Mouse (Mus musculus) forebrain, embryonic 11.5 days (tissue): Measurements from ENCODE around the gene Cmtm8. TPM values are rescaled to one million over a fixed set of nuclear protein-coding genes. Genes with fewer than 3 reads are reported as not detected.
A peak's percentile ranks its signal among the peaks of the same experiment; 100 is the strongest.

Experiments
- ATAC-seq: fragments of 200-750 bp; cut with Nextera tagmentation; replicated peaks from 2 replicates; pipeline ENCODE4 v1.8.0; 2017; ENCODE audit warnings: moderate TSS enrichment; ENCODE audit not compliant: low FRiP score
- DNase-seq: peaks from one replicate; pipeline ENCODE4 v3.0.0-alpha.2; 2017; ENCODE audit warnings: low spot score
- H3K27ac ChIP-seq: fragments of 300-500 bp; sonication (generic); 2 replicates; pipeline ENCODE4 v1.5.1; 2014; ENCODE audit warnings: low read depth, low read length
- H3K27me3 ChIP-seq: fragments of 300-500 bp; sonication (generic); 2 replicates; pipeline ENCODE4 v1.6.1; 2014; ENCODE audit warnings: mild to moderate bottlenecking, low read length, mixed read lengths; ENCODE audit not compliant: control insufficient read depth, insufficient read depth
- H3K36me3 ChIP-seq: fragments of 300-500 bp; sonication (generic); 2 replicates; pipeline ENCODE4 v1.6.1; 2014; ENCODE audit warnings: mild to moderate bottlenecking, low read length, moderate library complexity, mixed read lengths; ENCODE audit not compliant: control insufficient read depth, insufficient read depth
- H3K4me1 ChIP-seq: fragments of 300-500 bp; sonication (generic); replicated peaks from 2 replicates; pipeline ENCODE4 v1.6.1; 2014; ENCODE audit warnings: low read length, mixed read lengths; ENCODE audit not compliant: control insufficient read depth, insufficient read depth
- H3K4me2 ChIP-seq: fragments of 300-500 bp; sonication (generic); 2 replicates; pipeline ENCODE4 v1.6.1; 2014; ENCODE audit warnings: low read depth, mild to moderate bottlenecking, low read length, moderate library complexity, mixed read lengths; ENCODE audit not compliant: severe bottlenecking
- H3K4me3 ChIP-seq: fragments of 300-500 bp; sonication (generic); 2 replicates; pipeline ENCODE4 v1.5.1; 2014; ENCODE audit warnings: low read depth, low read length
- H3K9ac ChIP-seq: fragments of 300-500 bp; sonication (generic); 2 replicates; pipeline ENCODE4 v1.6.1; 2014; ENCODE audit warnings: low read length
- H3K9me3 ChIP-seq: fragments of 300-500 bp; sonication (generic); 2 replicates; pipeline ENCODE4 v1.6.1; 2016; ENCODE audit warnings: low read length, mixed read lengths; ENCODE audit not compliant: control insufficient read depth
- WGBS: fragments of 180-500 bp; shearing (Covaris S2); extraction: QIAGEN DNeasy Blood & Tissue Kit; methylation state at CpG from one replicate; pipeline ENCODE4 v1.1.7; 2014; 5-methylcytosine and 5-hydroxymethylcytosine counted together
- polyA plus RNA-seq: library from polyadenylated mRNA; unstranded; fragments of >200 nt; fragmentation: Nextera tagmentation; extraction: Ambion mirVana; gene quantifications from 2 replicates; pipeline ENCODE4 v1.2.1, GENCODE M21; 2014

Cmtm8 gene
- polyA plus RNA-seq, 1 experiment from 2014 or later, result 19.1 TPM

DNA sequence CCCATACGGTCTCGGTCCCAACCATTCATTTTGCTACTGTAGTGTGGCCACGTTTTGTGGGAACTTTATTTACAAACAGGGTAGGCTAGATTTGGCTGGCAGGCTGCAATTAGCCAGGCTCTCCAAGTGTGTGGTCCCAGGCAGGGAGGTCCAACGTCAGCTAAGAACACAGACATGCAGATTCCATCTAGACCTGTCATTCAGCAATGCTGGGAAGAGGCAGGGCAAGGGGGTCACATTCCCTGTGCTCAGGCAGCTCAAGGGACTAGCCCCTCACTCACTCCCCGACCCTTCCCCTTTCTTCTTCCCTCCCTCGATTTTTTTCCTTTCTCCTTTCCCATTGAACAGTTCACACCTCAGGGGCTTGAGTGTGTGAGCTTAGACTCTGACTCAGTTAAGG is 45.1 kb downstream of the Cmtm8 start:
- H3K27ac ChIP-seq, result no peak overlapping the region

DNA sequence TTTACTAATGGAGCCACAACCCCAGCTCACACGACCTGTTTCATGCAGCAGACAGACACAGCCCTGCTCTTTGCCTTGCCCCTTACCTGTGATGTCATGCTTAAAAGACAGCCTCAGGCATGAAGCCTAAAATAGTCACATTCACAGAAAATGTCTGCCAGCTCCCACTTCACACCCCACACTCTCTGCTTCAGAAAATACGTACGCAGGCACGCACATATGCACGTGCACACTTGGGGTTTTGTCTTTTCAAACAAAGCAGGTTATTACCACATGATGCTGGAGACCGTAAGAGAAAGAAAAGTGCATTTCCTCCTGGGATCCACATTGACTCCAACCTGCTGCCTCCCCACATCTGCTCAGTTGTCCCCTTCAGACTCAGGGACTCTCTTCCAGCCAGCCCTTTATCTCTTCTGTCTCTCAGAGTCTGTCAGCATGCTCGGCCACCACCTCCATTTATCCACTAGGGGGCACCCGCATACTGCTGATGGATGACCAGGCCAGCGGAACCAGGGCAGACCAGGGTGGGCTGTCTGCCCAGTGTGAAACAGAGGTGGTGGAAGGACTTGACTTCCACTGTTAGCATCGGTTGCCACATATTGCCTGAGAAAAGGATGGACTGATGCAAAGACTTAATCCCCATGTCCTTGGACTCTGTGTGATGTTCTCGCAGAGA is 46.5 kb downstream of the Cmtm8 start:
- H3K36me3 ChIP-seq, result no peaks in the 10 kb centered on the region
- no peaks in the 10 kb centered on the region for H3K9me3 ChIP-seq
- H3K27ac ChIP-seq, result no peak overlapping the region
- ATAC-seq (peak; percentile 85), DNase-seq (peak; percentile 90)
- WGBS, result 56% methylated on average over 11 of the region's 11 CpGs
- no peak overlapping the region for H3K4me3 ChIP-seq
- no peak overlapping the region for H3K4me2 ChIP-seq
- no peaks in the 10 kb centered on the region for H3K27me3 ChIP-seq
- H3K4me1 ChIP-seq, result no peaks in the 10 kb centered on the region
- H3K9ac ChIP-seq, result no peak overlapping the region

More for the DNA sequence above, 45.1 kb downstream of the Cmtm8 start:
- Histone ChIP-seq H3K36me3 (no peaks in the 10 kb centered on the region), H3K4me2 (no peak overlapping the region), H3K27me3 (no peaks in the 10 kb centered on the region), H3K4me1 (no peaks in the 10 kb centered on the region), H3K4me3 (no peak overlapping the region), H3K9me3 (no peaks in the 10 kb centered on the region), H3K9ac (no peak overlapping the region)
- no peak for DNase-seq
- WGBS, result 38% methylated on average over 6 of the region's 6 CpGs
- ATAC-seq, result no peak

DNA sequence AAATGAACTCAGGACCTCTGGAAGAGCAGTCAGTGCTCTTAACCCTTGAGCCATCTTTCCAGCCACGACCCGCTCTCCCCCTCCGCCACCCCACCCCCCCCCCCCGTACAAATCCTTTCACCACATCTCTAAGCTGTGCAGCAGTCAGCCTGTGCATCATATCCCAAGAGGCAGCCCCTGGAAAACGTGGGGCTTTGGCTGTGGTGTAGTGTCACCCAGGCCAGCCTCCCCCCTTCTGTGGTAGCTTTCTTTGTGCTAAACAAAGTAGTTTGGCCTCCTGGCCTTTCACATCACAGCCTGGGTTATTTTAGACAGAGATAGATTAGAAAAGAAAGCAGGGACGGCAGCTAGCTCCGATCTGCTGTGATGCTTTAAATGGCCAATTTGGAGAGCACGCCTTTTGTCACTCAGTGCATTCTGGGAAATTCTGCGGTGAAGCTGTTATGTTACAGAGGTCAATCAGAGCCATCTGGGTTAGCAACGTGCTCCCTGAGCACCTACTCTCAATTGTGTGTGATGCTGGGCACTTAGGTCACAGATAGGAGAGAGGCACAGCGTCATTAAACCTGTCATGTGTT is 47.4 kb downstream of the Cmtm8 start:
- Histone ChIP-seq H3K4me3 (no peak overlapping the region), H3K9me3 (no peaks in the 10 kb centered on the region), H3K9ac (no peak overlapping the region), H3K4me1 (no peaks in the 10 kb centered on the region), H3K27me3 (no peaks in the 10 kb centered on the region), H3K36me3 (no peaks in the 10 kb centered on the region), H3K27ac (no peak overlapping the region), H3K4me2 (no peak overlapping the region)
- no peak for DNase-seq
- no peak for ATAC-seq
- 54% methylated on average over 11 of the region's 11 CpGs for WGBS

DNA sequence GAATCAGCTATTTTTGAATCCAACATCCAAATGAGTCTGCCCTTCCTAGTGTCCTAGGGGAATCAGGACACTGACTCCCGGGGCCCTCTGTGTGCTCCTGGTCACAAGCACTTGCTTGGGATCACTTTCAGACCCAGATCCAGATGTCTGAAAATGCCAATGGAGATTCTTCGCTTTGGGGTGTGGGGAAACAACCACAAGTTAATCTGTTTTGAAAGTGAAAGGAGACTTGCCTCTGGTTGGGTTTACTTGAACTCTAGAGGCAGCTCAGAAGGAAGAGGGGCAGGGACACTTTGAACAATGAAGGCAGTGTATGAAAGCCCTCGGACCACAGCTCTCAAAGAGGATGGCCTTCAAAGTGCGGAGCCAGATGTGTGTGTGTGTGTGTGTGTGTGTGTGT is 49.5 kb downstream of the Cmtm8 start:
- 77% methylated on average over 4 of the region's 4 CpGs for WGBS
- no peaks in the 10 kb centered on the region for H3K4me1 ChIP-seq
- ATAC-seq, result no peak
- no peak overlapping the region for H3K4me2 ChIP-seq
- DNase-seq, result no peak
- no peak overlapping the region for H3K4me3 ChIP-seq
- no peaks in the 10 kb centered on the region for H3K27me3 ChIP-seq
- H3K9ac ChIP-seq, result no peak overlapping the region
- H3K27ac ChIP-seq, result no peak overlapping the region
- H3K9me3 ChIP-seq, result no peaks in the 10 kb centered on the region
- H3K36me3 ChIP-seq, result no peaks in the 10 kb centered on the region

DNA sequence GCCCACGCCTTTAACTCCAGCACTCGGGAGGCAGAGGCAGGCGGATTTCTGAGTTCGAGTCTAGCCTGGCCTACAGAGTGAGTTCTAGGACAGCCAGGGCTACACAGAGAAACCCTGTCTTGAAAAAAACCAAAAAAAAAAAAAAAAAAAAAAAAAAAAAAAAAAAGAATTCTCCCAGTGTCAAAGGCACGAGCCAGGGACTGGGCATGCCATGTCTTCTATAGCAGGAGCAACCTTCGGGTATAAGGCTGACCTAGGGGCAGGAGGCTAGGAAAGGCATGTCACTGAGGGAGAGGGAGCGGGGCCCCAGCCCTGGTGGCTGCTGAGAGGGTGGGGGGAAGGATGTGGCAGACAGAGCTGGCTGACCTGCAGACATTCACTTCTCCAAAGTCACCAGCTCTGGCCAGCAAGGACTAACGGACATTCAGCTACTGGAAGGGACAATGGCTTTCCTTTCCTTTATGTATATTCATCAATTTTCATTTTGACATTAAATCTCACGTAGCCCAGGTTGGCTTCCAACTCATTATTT is 50.1 kb downstream of the Cmtm8 start:
- H3K36me3 ChIP-seq, result no peaks in the 10 kb centered on the region
- H3K9me3 ChIP-seq, result no peaks in the 10 kb centered on the region
- no peak overlapping the region for H3K4me2 ChIP-seq
- WGBS, result 89% methylated on average over 9 of the region's 9 CpGs
- H3K4me1 ChIP-seq, result no peaks in the 10 kb centered on the region
- ATAC-seq, result no peak
- H3K4me3 ChIP-seq, result no peak overlapping the region
- H3K9ac ChIP-seq, result no peak overlapping the region
- H3K27ac ChIP-seq, result no peak overlapping the region
- no peaks in the 10 kb centered on the region for H3K27me3 ChIP-seq
- no peak for DNase-seq

DNA sequence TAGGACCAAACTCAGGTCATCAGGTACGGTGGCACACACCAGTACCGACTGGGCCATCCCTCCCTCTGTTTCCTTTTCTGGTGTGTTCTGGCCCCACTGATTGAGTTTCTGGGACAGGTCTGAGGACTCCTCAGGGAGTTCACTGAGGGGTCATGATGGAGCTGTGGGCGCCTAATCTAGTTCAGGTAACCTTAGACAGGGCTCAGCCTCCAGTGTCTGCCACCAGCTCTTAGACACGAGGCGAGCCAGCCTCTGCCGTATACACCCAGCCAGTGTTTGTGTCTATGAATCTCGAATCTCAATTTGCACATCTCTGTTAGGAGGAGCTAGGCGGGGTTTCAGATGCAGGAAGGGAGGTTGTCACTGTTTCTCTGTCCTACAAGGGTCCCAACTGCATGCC is 54.0 kb downstream of the Cmtm8 start:
- 86% methylated on average over 8 of the region's 8 CpGs for WGBS
- Histone ChIP-seq H3K36me3 (no peaks in the 10 kb centered on the region), H3K9me3 (no peaks in the 10 kb centered on the region), H3K4me2 (no peak overlapping the region), H3K9ac (no peak overlapping the region), H3K27ac (no peak overlapping the region), H3K27me3 (no peaks in the 10 kb centered on the region), H3K4me1 (no peaks in the 10 kb centered on the region), H3K4me3 (no peak overlapping the region)
- DNase-seq (no peak), ATAC-seq (no peak)

DNA sequence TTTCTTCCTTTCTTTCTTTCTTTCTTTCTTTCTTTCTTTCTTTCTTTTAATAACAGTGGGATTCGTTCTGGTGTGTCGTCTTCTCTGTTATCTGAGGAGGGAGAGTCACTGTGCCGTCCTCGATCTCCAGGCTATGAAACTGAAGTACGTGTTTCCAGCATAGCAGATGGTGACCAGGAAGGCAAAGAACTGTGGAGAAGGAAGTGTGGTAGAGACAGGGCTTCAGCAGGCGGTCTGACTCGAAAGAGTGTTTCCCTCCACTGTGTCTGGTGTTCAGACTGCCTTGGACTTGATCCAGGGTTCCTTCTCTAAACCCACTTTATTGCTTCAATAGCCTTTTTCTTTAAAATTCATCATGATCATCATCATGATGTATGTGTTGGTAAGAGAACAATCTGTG is 54.4 kb downstream of the Cmtm8 start:
- no peak for DNase-seq
- H3K4me2 ChIP-seq, result no peak overlapping the region
- no peak overlapping the region for H3K9ac ChIP-seq
- 83% methylated on average over 7 of the region's 7 CpGs for WGBS
- no peak overlapping the region for H3K4me3 ChIP-seq
- no peak for ATAC-seq
- H3K36me3 ChIP-seq, result no peaks in the 10 kb centered on the region
- H3K9me3 ChIP-seq, result no peaks in the 10 kb centered on the region
- H3K27ac ChIP-seq, result no peak overlapping the region
- H3K4me1 ChIP-seq, result no peaks in the 10 kb centered on the region
- no peaks in the 10 kb centered on the region for H3K27me3 ChIP-seq

DNA sequence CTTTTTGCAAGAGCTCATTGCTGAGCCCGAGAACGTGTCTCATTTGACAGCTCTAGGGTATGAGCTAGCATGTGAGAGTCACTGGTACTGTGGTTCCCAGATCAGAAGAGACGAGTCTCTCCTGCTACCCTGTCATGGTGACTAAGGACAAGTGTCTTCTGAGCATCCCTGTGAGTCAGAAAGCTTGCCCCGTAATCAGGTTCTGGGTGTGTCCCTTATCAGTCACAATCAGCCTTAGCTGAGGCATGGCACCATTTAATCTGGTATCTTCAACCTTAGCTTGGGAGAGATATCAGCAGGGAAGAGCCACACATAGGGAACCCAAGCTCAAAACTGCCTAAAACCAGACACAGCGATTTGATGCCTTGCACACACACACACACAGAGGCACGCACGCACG is 55.3 kb downstream of the Cmtm8 start:
- 91% methylated on average over 8 of the region's 8 CpGs for WGBS
- no peak for DNase-seq
- H3K9ac ChIP-seq, result no peak overlapping the region
- ATAC-seq, result no peak
- H3K27ac ChIP-seq, result no peak overlapping the region
- H3K27me3 ChIP-seq, result no peaks in the 10 kb centered on the region
- no peak overlapping the region for H3K4me3 ChIP-seq
- H3K4me1 ChIP-seq, result no peaks in the 10 kb centered on the region
- H3K9me3 ChIP-seq, result no peaks in the 10 kb centered on the region
- no peak overlapping the region for H3K4me2 ChIP-seq
- no peaks in the 10 kb centered on the region for H3K36me3 ChIP-seq

DNA sequence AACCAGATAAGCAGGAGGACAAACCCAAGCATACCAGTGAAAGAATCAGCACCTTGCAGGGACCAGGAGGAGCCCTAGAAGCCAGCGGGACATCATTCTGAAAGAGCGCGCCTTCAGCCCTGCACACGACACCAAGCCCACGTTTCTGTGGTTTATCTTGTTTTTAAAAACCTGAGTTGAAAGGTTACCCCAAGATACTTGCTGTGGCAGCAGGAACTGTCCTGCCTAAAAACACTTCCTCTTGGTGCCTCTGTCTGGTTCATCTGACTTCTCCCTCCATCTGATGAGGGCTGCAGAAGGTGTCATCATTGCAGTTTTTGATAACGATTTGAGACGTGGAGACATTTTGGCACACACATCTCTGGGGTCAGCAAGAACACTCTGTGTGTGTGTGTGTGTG is 56.2 kb downstream of the Cmtm8 start:
- 92% methylated on average over 7 of the region's 7 CpGs for WGBS

More for the DNA sequence above, 56.2 kb downstream of the Cmtm8 start:
- Histone ChIP-seq H3K4me3 (no peak overlapping the region), H3K4me2 (no peak overlapping the region), H3K27me3 (0 out of 2 replicates have a peak, but pooled peaks cover 2% of the 10 kb centered on the region), H3K4me1 (no peaks in the 10 kb centered on the region), H3K9ac (no peak overlapping the region), H3K36me3 (no peaks in the 10 kb centered on the region), H3K27ac (no peak overlapping the region), H3K9me3 (no peaks in the 10 kb centered on the region)
- DNase-seq (no peak), ATAC-seq (no peak)
